Mouse (Mus musculus) heart, postnatal 25 days (tissue): ENCODE data around the gene Rhot2. TPM values are rescaled to one million over a fixed set of nuclear protein-coding genes. Genes with fewer than 3 reads are reported as not detected.

Experiments used
- microRNA-seq: library from miRNA; unstranded; fragments of <30 nt; microRNA quantifications from one replicate; pipeline ENCODE4 v1.2.0, GENCODE M21; 2022
- total RNA-seq, 2 experiments: library from RNA; stranded (reverse); gene quantifications; 2 replicates each; pipeline ENCODE4 v1.2.3; 2021

The Rhot2 gene
- total RNA-seq, 2 experiments from 2014 or later, result 120 to 125 TPM

Small RNA genes within 50 kb of the gene (microRNA-seq; reads per million reads assigned to microRNA genes)
- 4.2 reads per million, percentile 9 among the genes with 10 or more reads in this experiment for gene Mir3082

Other genes starting within 250 kb of the Rhot2 start
- under 1 TPM in 1 of 2 experiments, not detected in 1; 0.70 TPM for gene Gng13, start 127.7 kb downstream of the Rhot2 start, total RNA-seq
- 1 to 10 TPM; 1.6 to 1.9 TPM for gene Chtf18, start 117.4 kb downstream of the Rhot2 start, total RNA-seq
- gene Rpusd1, start 117.2 kb downstream of the Rhot2 start, total RNA-seq, result 1 to 10 TPM; 5.3 to 5.6 TPM
- not detected for gene Mslnl, start 108.8 kb downstream of the Rhot2 start, total RNA-seq
- gene Msln, start 90.5 kb downstream of the Rhot2 start, total RNA-seq, result 10 to 100 TPM; 21.2 to 28.5 TPM
- 10 to 100 TPM; 44.8 to 48.2 TPM for gene Narfl, start 71.1 kb downstream of the Rhot2 start, total RNA-seq
- 1 to 10 TPM; 5.5 to 9.1 TPM for gene Haghl, start 59.2 kb downstream of the Rhot2 start, total RNA-seq
- not detected for gene Ccdc78, start 58.3 kb downstream of the Rhot2 start, total RNA-seq
- gene Fam173a, start 52.0 kb downstream of the Rhot2 start, total RNA-seq, result 10 to 100 TPM; 35.4 to 36.0 TPM
- under 1 TPM in 1 of 2 experiments, not detected in 1; 0.53 TPM for gene AC134908.4, start 49.2 kb downstream of the Rhot2 start, total RNA-seq
- 10 to 100 TPM; 74.4 to 75.1 TPM for gene Metrn, start 47.7 kb downstream of the Rhot2 start, total RNA-seq
- gene Fbxl16, start 35.8 kb downstream of the Rhot2 start, total RNA-seq, result 1 to 10 TPM; 1.2 to 1.3 TPM
- 10 to 100 TPM; 10.2 to 10.6 TPM for gene Wdr24, start 21.2 kb downstream of the Rhot2 start, total RNA-seq
- gene Jmjd8, start 16.0 kb downstream of the Rhot2 start, total RNA-seq, result 10 to 100 TPM; 35.5 to 36.6 TPM
- gene Stub1, start 11.4 kb downstream of the Rhot2 start, total RNA-seq, result 100 to 1,000 TPM; 114 to 117 TPM
- 1 to 10 TPM; 1.2 to 2.2 TPM for gene Rhbdl1, start 7.6 kb downstream of the Rhot2 start, total RNA-seq
- gene Gm20683, start 3.1 kb downstream of the Rhot2 start, total RNA-seq, result 1 to 10 TPM; 2.8 to 3.6 TPM
- 1 to 10 TPM; 2.8 to 2.9 TPM for gene Wdr90, start 16.6 kb upstream of the Rhot2 start, total RNA-seq
- gene Mcrip2, start 23.9 kb upstream of the Rhot2 start, total RNA-seq, result 100 to 1,000 TPM; 261 to 270 TPM
- 10 to 100 TPM; 13.6 to 14.4 TPM for gene Mettl26, start 30.2 kb upstream of the Rhot2 start, total RNA-seq
- gene Wfikkn1, start 36.0 kb upstream of the Rhot2 start, total RNA-seq, result under 1 TPM; 0.45 to 0.75 TPM
- gene Rab40c, start 74.9 kb upstream of the Rhot2 start, total RNA-seq, result 10 to 100 TPM; 17.0 to 17.4 TPM
- 10 to 100 TPM; 49.0 to 55.6 TPM for gene Pigq, start 100.1 kb upstream of the Rhot2 start, total RNA-seq
- gene Nhlrc4, start 100.1 kb upstream of the Rhot2 start, total RNA-seq, result not detected
- gene A930017K11Rik, start 107.7 kb upstream of the Rhot2 start, total RNA-seq, result under 1 TPM; 0.17 to 0.18 TPM
- 1 to 10 TPM; 7.1 to 7.8 TPM for gene Capn15, start 140.9 kb upstream of the Rhot2 start, total RNA-seq
- 10 to 100 TPM; 28.0 to 30.2 TPM for gene Rab11fip3, start 224.7 kb upstream of the Rhot2 start, total RNA-seq
- 10 to 100 TPM; 11.0 to 11.7 TPM for gene Decr2, start 245.5 kb upstream of the Rhot2 start, total RNA-seq